Mouse (Mus musculus): Measurements from ENCODE around the gene Tnip1. TPM values are rescaled to one million over a fixed set of nuclear protein-coding genes. Genes with fewer than 3 reads are reported as not detected.

The Tnip1 gene
- 33.6 TPM for polyA plus RNA-seq (2014; fragmentation: Illumina TruSeq; extraction: RNeasy Lipid Tissue Mini Kit (QIAGEN cat#74804); ENCODE audit: low read depth, low replicate concordance)

DNA sequence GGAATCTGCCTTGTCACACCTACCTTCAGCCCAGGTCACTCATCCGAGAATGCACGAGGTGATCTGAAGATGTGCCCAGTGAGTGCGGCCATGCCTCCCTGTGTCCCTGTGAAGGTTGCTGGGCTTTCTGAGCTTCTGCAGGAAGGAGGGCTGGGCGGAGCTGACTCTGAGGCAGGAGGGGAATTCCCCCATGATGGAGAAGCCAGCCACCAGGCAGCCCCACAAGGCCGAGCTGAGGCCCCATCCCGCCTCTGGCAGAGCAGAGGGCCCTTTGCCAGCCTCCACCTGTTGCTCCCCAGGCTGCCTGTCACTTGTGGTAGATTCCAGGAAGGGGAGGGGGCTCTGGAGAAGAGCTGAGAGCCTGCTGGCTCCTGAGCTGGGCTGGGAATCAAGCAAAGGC, at the start of gene Tnip1:
TSS of gene Tnip1 (minus strand) at position 108 of the 400 bp plus-strand sequence.

DNA sequence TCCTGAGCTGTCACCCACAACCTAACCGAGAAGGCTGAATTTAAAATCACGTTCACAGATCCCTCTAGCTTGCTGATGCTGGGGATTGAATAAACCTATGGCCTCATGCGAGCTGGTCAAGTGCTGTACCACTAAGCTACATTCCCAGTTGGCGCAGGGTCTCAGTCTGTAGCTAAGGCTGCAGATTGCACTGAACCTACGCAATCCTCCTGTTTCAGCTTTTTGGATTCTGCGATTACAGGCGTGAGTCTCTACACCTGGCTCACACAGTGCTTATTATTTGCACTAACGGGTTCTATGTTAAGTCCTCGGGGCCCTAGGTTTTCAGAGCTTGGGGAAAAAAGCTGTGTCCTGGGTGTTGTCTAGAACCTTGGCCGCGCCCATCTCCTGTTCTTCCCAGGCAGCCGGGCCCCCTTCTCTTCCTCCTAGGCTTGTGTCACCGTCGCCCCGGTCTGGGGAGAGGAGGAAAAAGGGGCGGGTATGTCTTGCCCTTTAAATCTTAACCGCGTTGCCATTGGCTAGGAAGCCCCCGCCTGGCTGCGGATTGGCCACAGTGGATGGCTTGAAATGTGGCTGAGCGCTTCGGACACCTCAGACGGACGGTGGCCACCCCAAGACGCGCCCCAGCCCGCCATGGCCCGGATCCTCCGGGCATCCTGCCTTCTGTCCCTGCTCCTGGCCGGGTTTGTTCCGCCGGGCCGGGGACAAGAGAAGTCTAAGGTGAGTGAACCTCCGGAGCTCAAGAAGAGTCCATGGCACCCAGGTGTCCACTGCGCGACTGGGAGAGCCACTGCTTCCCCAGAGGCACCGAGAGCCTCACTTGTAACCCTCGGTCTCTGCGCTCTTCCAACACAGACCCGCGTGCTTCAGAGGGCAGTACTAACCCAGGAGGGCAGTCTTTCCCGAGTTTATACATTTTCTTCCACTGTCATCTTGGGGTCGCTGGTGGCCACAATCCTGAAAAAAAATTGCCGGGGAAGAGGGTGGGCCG, 60.1 kb downstream of the Tnip1 start, which contains the start of gene Gpx3:
TSS of gene Gpx3 (plus strand) at position 121 of the 991 bp plus-strand sequence.

DNA sequence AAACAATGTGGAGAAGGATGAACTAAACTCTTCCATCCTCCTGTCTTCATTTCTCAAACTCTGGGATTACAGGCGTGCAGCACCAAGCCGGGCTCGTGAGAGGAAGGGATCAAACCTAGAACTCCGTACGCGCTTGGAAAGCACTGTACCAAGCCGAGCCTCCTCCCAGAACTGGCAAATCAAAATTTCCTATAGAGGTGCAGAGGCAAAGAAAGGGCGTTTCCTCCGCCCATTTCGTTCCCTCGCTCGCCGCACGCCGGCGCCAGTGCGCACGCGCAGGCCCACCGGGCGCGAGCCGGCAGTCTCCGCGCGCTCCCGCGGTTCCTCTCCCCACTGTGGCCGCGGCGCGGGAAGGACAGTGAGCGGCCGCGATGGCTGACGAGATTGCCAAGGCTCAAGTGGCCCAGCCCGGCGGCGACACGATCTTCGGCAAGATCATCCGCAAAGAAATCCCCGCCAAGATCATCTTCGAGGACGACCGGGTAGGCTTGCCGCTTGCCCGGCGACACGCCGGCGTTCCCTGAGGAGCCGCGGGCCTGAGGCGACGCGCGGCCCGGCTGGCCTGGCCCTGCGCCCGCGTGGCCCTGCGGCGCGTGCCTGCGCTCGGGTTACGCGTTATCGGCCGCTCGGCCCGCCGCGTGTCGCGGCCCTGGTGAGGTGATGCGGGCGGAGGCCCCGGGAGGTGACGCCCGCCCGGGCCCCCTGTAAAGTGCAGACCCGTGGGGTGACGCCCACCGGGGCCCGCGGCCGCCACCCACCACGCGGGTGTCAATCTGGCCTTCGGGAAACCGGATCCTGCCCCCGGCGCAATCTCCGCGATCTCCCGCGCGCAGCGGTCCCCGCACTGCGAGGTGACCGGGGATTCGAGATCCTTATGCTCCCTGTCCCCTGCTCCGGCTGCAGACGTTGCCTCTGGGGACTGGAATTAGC, 96.3 kb downstream of the Tnip1 start, which contains the start of gene Hint1:
TSS of gene Hint1 (plus strand) at position 265 of the 930 bp plus-strand sequence.

Other genes with a start within 250 kb of the Tnip1 start
- 85.5 TPM for gene Cdc42se2, start 175.2 kb downstream of the Tnip1 start, polyA plus RNA-seq (2014; fragmentation: Illumina TruSeq; extraction: RNeasy Lipid Tissue Mini Kit (QIAGEN cat#74804); ENCODE audit: low read depth, low replicate concordance)
- gene Lyrm7, start 102.0 kb downstream of the Tnip1 start, polyA plus RNA-seq (2014; fragmentation: Illumina TruSeq; extraction: RNeasy Lipid Tissue Mini Kit (QIAGEN cat#74804); ENCODE audit: low read depth, low replicate concordance) = 2.9 TPM
- gene Hint1, start 96.5 kb downstream of the Tnip1 start, polyA plus RNA-seq (2014; fragmentation: Illumina TruSeq; extraction: RNeasy Lipid Tissue Mini Kit (QIAGEN cat#74804); ENCODE audit: low read depth, low replicate concordance) = 375 TPM
- 2,148 TPM for gene Gpx3, start 60.5 kb downstream of the Tnip1 start, polyA plus RNA-seq (2014; fragmentation: Illumina TruSeq; extraction: RNeasy Lipid Tissue Mini Kit (QIAGEN cat#74804); ENCODE audit: low read depth, low replicate concordance)
- 193 TPM for gene Anxa6, start 70.5 kb upstream of the Tnip1 start, polyA plus RNA-seq (2014; fragmentation: Illumina TruSeq; extraction: RNeasy Lipid Tissue Mini Kit (QIAGEN cat#74804); ENCODE audit: low read depth, low replicate concordance)
- gene Ccdc69, start 115.2 kb upstream of the Tnip1 start, polyA plus RNA-seq (2014; fragmentation: Illumina TruSeq; extraction: RNeasy Lipid Tissue Mini Kit (QIAGEN cat#74804); ENCODE audit: low read depth, low replicate concordance) = 15.3 TPM
- gene Gm2a, start 135.2 kb upstream of the Tnip1 start, polyA plus RNA-seq (2014; fragmentation: Illumina TruSeq; extraction: RNeasy Lipid Tissue Mini Kit (QIAGEN cat#74804); ENCODE audit: low read depth, low replicate concordance) = 64.6 TPM
- 0.24 TPM for gene Slc36a3, start 188.8 kb upstream of the Tnip1 start, polyA plus RNA-seq (2014; fragmentation: Illumina TruSeq; extraction: RNeasy Lipid Tissue Mini Kit (QIAGEN cat#74804); ENCODE audit: low read depth, low replicate concordance)
- gene Slc36a2, start 222.2 kb upstream of the Tnip1 start, polyA plus RNA-seq (2014; fragmentation: Illumina TruSeq; extraction: RNeasy Lipid Tissue Mini Kit (QIAGEN cat#74804); ENCODE audit: low read depth, low replicate concordance) = 40.2 TPM
- 6.8 TPM for gene Slc36a1, start 241.4 kb upstream of the Tnip1 start, polyA plus RNA-seq (2014; fragmentation: Illumina TruSeq; extraction: RNeasy Lipid Tissue Mini Kit (QIAGEN cat#74804); ENCODE audit: low read depth, low replicate concordance)